Mouse (Mus musculus): Measurements from ENCODE around the gene Rif1. TPM values are rescaled to one million over a fixed set of nuclear protein-coding genes. Genes with fewer than 3 reads are reported as not detected.

The Rif1 gene
- polyA plus RNA-seq (2015; fragmentation: Illumina TruSeq; extraction: RNeasy Lipid Tissue Mini Kit (QIAGEN cat#74804); ENCODE audit: low read depth, low replicate concordance), result 15.0 TPM

DNA sequence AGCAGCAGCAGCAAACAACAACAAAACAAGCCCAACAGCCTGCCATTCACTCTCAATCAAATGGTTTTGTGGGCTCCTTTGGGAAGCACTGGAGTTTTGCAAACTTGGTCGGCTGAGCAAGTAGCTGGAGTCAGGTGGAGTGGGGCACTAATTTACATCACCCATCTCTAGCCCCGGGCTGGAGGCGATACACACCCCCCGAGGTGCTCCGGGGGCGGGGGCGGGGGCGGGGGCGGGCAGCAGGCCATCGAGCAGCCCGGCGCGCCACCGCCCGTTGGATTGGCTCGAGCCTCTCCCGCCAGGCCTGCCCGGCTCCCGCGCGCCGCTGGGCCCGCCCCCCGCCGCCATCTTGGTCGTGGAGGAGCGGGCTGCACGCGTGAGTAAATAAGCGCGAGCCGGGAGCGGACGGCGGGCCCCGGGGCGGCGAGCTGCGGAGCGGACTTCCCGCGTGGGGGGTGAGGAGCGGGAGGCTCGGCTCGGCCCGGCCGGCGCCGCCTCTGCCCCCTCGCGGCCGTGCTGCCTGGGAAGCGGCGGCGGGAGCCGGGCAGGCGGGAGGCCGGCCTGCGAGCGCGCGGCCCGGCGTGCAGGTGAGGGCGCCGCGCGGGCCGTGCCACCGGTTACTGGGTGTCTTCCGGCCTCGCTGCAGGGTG lies at the start of gene Rif1:
Gene Rif1, plus strand, starts transcription at position 342 of the 650 bp plus-strand sequence.

DNA sequence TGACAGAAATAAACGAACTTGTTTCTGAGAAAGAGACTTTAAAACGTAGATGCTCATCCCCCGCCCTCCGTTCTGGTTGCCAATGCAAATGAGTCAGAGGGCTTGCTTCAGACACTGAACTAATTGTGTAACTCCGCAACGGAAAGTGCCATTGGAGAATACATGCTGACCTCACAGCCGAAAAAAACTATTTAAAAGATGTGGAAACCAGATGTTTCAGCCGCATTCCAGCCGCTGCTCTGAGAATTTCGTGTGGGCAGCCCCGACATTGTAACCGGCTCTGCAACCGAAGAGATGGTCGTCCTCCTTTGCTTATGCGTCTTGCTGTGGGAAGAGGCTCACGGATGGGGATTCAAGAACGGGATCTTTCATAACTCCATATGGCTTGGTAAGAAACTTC lies 34.8 kb upstream of the Rif1 start, which contains the start of gene Tnfaip6:
Gene Tnfaip6, plus strand, starts transcription at position 128 of the 400 bp plus-strand sequence.

Other genes starting within 250 kb of the Rif1 start
- 19.6 TPM for gene Rbm43, start 137.7 kb upstream of the Rif1 start, polyA plus RNA-seq (2015; fragmentation: Illumina TruSeq; extraction: RNeasy Lipid Tissue Mini Kit (QIAGEN cat#74804); ENCODE audit: low read depth, low replicate concordance)
- 7.0 TPM for gene Nmi, start 99.3 kb upstream of the Rif1 start, polyA plus RNA-seq (2015; fragmentation: Illumina TruSeq; extraction: RNeasy Lipid Tissue Mini Kit (QIAGEN cat#74804); ENCODE audit: low read depth, low replicate concordance)
- gene Tnfaip6, start 34.8 kb upstream of the Rif1 start, polyA plus RNA-seq (2015; fragmentation: Illumina TruSeq; extraction: RNeasy Lipid Tissue Mini Kit (QIAGEN cat#74804); ENCODE audit: low read depth, low replicate concordance), result 19.5 TPM